Mouse (Mus musculus) gastrocnemius, postnatal 10 days (tissue): ENCODE measurements around the gene Mark4. TPM values are rescaled to one million over a fixed set of nuclear protein-coding genes. Genes with fewer than 3 reads are reported as not detected.

Source experiments
- DNase-seq: peaks from one replicate; pipeline ENCODE4 v3.0.0; 2021; ENCODE audit warnings: mixed read lengths
- total RNA-seq, 2 experiments: library from RNA; stranded (reverse); gene quantifications; 2 replicates each; pipeline ENCODE4 v1.2.3; 2021

The Mark4 gene
- total RNA-seq, 2 experiments from 2014 or later: 12.2 to 16.4 TPM

DNA sequence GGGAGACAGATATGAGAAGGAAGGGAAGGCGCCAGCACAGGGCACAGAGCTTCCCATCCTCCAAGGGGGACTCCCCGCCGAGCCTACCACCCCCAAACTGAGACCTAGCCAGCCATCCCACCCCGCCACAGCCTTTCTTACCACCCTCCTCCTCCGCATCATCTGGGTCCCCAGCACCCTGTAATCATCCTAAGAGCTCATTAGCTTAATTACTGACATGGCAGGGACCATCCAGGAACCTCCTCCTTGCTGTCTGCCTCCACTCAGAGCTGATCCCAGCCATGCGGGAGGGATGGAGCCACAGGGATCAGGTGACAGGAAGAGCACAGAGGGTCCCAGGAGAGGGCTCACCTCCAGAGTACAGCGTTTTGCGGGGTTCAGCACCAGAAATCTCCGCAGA lies 21.6 kb downstream of the Mark4 start:
- DNase-seq: no peak

DNA sequence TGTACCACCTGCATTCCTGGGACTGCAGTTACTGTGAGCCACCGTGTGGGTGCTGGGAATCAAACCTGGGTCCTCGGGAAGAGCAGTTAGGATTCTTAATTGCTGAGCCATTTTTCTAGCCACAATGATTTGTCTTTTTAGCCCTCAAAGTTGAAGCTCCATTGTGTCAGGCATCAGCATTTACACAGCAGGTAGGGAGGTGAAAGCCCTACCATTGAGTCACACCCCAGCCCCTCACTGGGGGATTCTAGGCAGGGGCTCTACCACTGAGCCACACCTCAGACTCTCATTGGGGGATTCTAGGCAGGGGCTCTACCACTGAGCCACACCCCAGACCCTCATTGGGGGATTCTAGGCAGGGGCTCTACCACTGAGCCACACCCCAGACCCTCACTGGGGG lies 22.3 kb downstream of the Mark4 start:
- no peak for DNase-seq

DNA sequence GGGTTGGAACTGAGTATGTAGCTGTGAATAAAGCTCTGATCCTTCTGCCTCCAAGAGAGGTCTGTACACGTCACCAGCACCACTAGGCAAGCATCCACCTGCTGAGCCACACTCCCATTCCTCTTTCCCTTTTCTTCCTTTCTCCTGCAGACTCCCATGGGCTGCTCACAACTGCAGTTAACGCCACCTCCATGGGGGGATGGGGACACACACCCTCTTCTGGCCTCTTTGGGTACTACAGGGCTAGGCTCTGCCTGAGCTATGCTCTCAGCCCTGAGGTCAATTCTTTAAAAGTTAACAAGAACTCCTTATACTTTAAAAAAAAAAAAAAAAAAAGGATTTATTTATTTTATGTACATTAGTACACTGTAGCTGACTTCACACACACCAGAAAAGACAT lies 26.1 kb downstream of the Mark4 start:
- no peak for DNase-seq

DNA sequence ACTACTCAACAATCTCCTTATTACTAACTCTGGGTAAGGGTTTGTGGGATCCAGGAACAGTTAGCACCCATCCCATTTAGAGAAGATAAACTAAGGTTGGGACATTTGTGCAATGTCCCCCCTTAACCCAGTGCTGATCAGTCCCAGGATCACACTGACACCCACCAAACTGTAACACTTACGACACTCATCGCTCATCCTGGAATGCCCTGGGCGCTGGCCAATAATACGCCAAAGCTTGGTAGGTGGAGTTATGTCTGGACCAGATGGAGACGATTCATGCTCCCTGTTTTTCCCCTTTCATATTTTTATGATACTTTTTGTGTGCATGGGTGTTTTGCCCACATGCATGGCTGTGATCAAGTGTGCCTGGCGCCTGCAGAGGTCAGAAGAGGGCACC lies 28.2 kb downstream of the Mark4 start:
- DNase-seq: no peak

DNA sequence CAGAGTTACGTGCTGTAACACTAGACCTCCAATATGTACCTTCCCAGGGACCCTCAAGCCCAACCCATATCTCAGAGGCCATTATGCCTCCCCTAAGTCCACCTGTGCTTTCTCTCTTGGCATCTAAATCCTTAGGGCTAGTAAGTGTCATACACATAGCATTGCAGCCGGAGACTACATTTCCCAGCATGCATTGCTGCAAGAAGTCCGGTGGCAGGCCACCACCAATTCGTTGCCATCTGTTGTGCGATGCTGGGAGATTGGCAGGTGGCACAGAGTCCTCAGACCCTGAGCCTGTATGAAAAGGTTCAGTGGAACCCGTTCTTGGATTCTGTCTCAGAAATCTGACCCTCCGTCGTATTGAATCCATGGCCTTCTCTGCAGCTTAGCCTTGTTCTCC lies 28.9 kb downstream of the Mark4 start:
- DNase-seq: no peak

DNA sequence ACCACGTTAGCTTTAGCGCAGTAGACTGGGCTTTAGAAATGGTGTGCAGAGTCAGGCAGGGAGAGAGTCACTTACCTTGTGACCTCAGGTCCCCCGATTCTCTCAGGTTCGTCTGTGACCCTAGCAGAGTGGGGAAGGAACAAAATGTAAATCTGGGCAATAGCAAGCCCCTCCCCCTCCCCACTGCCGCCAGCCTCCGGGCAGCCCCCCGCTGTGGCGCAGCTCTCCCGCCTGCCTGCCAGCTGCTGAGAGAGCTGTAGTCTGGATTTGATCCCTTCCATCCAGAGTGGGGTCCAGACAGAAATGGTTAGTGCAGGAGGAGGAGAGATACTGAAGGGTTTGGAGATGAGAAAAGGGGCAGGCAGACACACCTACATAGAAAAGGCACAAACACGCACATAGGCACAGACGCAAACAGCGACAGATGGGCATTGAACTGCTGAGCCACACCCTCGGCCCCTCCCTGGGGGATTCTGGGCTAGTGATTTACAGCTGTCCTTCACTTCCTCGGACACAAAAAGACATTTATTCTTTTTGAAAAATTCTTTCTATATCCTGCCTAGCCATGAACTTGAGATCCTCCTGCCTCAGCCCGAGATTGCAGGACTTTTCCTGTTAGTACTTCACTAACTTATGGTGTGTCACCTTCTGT lies 30.5 kb downstream of the Mark4 start:
- no peak for DNase-seq

DNA sequence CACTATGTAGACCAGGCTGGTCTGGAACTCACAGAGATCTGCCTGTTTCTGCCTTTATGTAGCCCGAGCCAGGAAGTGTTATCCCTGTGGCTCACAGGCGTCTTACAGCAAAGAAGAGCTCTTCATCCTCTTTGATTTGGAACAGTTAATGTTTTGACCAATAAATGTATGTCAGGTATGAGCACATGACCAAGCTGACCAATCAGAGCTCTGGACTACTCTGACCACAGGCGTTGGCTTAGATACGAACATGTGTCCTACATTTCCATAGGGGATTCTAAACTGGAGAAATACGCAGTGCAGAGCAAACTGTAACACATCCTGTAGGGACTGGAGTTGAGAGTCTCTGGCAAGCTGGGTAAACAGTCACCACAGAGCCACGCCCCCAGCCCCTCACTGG lies 31.7 kb downstream of the Mark4 start:
- no peak for DNase-seq

DNA sequence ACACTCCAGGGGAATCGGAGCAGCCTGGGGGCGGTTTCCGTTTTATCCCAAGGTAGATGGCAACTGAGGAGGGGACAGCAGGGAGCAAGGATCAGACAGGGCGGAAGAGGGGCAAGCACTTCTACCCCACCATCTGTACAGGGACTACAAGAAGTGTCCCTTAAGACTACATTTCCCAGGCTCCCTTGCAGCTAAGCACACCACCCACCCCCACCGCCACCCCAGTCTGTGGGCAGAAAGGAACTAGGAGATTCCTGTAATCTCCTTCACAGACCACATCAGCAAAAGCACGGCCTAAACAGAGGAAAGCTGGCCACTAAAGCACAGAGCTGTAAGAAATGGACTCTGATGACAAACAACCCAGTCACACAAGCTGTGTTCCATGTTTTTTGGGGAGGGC lies 32.3 kb downstream of the Mark4 start:
- no peak for DNase-seq

DNA sequence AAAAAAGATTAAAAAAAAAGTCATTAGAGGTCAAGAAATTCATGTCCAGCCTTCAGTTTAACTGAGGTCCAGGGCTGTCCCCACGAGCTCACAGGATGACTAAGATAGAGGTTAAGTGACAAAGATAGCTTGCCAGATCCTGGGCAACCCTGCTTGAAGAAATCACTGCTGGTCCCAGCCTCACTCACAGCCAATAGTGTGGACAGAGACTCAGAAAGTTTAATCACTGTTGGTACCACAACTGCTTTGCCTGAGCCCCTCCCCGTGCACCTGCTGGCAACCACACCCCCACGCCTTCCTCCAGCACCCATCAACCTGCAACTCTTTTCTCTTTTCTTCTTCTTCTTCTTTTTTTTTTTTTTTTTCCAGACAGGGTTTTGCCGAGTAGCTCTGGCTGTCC lies 34.6 kb downstream of the Mark4 start:
- DNase-seq: peak; percentile 24

DNA sequence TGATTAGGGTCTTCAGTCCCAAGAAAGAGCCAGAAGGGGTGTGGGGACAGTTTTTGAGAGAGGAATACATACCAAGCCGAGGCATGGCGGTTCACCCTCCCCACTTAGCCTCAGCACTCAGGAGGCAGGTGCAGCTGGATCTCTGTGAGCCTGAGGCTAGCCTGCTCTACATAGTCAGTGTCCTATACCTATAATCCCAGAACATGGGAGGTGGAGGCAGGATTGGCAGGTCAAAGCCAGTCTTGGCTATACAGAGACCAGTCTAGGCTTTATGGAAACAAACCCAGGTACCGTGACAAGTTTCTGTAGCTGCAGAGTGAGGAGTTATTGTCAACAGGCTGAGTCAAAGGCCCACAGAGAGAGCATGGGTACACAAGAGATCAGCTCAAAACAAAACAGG lies 35.5 kb downstream of the Mark4 start:
- no peak for DNase-seq

DNA sequence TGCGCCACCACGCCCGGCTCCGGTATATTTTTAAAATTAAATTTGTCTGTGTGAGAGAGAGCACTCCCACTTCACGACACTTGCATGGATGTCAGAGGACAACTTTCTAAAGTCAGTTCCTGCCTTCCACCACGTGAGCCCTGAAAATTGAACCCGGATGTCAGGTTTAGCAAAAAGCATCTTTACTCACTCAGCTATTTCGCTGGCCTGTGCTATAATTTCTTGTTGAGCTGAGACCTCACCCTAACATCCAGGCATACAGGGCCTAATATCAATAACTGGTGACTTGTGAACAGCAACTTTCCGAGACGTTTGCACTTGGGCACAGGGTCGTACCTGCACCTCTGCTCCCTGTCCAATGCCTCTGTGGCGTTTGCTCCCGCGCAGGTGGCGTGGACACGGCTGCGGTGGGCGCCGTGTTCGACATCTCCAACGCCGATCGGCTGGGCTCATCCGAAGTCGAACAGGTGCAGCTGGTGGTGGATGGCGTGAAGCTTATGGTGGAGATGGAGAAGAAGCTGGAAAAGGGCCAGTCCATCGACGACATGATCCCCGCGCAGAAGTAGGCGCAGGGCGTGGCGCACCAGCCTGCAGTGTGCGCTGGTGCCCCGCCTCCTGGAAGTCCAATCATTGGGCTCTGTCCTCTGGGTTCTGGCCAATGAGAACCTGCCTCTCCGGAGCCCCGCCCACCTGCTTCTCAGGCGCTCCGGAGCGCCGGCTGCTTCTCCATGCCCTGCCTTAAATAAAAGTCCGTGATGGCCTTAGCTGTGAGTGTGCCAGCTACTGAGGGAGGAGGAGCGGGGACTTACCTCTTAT lies 37.6 kb downstream of the Mark4 start:
- peak; percentile 80 for DNase-seq

DNA sequence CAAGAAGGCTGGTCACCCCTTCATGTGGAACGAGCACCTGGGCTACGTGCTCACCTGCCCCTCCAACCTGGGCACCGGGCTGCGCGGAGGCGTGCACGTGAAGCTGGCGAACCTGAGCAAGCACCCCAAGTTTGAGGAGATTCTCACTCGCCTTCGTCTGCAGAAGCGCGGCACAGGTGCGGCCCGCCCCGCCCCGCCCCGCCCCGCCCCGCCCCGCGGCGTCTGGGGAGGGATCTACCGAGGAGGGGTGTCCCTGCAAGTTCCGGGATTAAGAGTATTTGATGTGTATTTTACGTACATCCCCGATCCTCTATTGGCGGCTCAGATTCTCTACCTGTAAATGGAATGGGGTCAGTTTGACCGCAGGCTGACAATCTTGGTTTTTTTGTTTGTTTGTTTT lies 38.5 kb downstream of the Mark4 start:
- no peak for DNase-seq

DNA sequence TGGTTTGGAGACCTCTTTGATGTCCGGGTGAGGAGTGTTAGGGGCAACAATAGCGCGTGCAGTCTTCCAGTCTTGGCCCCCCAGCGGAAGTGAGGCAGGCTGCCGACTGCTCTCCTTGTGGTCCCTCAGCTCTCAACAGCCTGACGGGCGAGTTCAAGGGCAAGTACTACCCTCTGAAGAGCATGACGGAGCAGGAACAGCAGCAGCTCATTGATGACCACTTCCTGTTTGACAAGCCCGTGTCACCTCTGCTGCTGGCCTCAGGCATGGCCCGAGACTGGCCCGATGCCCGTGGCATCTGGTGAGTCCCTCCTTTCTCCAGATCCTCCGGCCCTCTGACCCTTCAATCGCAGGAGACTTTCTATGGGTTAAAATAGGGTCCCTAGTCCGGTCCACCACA lies 42.0 kb downstream of the Mark4 start:
- DNase-seq: no peak

DNA sequence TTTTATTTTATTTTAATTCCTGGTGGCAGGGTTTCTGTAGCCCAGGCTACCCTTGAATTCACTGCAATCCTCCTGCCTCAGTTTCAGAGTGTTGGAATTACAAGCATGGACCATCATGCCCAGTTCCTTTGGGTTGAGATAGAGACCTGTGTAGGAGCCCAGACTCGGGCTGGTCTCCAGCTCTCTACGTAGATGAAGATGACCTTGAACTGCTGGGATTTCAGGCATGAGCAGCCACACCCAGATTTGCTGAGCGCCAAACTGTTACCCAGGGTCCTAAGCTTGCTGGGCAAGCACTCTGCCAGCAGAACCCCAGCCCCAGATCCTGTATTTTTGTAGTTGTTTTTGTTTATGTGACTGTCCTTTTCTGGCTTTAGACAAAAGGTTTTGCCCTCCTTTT lies 45.1 kb downstream of the Mark4 start:
- DNase-seq: no peak

DNA sequence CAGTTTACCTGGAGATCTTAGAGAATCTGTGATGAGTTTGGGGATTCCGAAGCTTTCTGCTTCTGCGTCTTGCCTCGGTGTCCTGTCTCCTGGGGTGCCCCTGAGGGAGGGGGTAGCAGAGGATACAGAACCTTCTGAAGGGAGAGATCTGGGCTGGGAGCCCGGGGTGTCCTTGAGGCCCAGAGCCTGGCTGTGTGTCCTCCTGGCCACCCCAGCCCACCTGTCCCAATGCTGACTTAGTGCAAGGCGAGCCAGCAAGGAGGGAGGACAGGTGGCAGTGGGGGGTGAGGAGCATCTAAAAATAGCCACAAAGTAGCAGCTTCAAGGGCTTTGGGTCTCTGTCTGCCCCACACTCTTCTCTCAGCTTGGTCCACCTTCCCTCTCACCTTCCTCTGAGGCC lies 46.8 kb downstream of the Mark4 start:
- no peak for DNase-seq

DNA sequence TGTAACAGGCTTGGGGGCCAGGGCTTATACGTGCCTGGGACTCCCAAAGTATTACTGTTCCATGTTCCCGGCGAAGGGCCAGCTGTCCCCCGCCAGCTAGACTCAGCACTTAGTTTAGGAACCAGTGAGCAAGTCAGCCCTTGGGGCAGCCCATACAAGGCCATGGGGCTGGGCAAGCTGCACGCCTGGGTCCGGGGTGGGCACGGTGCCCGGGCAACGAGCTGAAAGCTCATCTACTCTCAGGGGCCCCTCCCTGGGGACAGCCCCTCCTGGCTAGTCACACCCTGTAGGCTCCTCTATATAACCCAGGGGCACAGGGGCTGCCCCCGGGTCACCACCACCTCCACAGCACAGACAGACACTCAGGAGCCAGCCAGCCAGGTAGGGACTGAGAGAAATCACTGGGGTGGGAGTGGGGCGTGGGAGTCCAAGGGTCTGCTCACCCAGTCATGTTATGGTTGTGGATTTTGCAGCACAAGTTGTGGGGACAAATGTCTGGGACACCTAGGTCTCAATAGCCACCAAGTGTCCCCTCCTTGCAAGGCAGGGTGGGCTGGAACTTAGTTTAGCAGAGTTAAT lies 47.8 kb downstream of the Mark4 start:
- peak; percentile 91 for DNase-seq

DNA sequence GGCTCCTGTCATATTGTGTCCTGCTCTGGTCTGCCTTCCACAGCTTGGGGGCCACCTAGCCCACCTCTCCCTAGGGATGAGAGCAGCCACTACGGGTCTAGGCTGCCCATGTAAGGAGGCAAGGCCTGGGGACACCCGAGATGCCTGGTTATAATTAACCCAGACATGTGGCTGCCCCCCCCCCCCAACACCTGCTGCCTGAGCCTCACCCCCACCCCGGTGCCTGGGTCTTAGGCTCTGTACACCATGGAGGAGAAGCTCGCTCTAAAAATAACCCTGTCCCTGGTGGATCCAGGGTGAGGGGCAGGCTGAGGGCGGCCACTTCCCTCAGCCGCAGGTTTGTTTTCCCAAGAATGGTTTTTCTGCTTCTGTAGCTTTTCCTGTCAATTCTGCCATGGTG lies 48.9 kb downstream of the Mark4 start:
- no peak for DNase-seq

DNA sequence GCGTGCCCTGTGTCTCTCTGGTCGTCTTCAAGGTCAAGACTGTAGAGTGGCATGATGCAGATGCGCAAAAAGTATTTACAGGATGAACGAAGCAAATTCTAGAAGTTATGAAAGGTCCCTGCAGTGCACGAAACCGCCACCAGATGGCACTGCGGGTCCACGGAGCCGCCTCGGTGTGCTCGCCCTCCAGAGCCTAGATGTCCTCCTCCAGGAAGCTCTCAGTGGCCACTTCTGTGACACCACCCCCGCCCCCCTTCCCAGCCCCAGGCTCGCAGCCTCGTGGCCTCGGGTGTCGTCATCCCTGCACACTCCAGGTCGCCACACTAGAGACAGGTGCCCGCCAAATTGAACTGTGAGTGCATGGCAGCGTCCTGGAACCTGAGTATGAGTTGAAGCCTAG lies 53.2 kb downstream of the Mark4 start:
- peak; percentile 87 for DNase-seq

DNA sequence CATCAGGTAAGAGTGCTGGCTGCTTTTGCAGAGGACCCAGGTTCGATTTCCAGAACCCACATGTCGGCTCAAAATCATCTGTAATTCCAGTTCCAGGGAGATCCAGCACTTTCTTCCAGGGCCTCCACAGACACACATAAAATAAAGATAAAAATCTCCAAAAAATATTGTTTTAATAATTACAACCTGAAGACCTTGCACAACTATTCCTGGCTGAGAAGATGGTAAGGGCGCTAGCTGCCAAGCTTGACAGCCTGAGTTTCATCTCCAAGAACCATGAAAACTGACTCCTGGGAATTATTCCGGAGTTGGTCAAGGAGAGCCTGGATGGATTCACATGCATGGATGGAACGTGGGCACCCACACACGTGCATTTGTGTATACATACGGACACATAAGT lies 54.1 kb downstream of the Mark4 start, which contains the start of gene Ckm:
TSS of gene Ckm (plus strand) at position 301 of the 400 bp plus-strand sequence.
- DNase-seq: no peak

DNA sequence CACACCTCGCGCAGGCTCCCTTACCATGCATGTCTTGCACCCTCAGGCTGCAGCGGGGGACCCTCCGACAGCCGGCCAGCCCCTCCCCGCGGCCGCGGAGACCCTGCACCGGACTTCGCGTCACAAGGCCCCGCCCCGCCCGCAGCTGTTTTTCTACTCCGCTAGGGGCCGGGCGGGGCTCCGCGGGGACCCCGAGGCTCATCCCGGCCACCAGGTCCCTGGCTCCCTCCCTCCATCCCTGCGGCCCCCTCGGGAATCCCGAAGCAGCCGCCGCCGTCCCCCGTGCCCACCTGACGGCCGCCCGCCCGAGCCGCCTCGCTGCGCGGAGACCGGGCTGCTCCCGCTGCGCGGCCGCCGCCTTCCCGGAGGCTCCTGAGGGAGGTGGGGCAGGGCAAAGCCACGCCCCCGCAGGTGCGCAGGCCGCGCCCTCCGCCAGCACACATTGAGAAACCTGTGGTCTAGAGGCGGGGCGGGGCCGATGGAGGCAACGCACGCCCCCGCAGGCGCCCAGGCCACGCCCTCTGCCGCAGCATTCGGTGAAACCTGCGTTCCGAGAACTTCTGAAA lies 54.8 kb downstream of the Mark4 start, which contains the start of gene Klc3:
TSS of gene Klc3 (minus strand) at position 374 of the 566 bp plus-strand sequence.
- DNase-seq: no peak

DNA sequence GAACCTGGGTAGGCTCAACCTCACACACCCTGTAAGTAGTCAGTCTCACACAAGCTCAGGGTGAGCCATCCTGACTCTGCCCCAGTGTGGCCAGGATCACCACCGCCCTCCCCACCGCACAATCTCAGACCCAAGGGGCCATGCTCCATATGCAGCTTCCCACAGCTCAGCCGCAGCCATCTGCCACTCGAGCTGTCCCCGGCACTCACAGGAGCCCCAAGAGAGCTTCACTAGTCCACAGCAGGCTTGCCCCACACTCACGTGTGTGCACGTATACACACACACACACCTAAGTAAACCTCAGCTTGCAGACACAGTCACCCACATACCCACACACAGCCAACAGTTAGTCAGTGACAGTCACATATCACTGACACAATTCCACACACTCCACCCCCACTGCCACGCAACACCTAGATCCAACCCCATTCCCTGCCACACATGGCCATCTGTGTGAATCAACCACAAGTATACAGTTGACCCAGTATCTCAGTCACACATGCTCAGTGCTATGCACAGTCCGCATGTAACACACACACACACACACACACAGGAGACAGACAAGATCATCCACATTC lies 56.0 kb downstream of the Mark4 start:
- DNase-seq: no peak

DNA sequence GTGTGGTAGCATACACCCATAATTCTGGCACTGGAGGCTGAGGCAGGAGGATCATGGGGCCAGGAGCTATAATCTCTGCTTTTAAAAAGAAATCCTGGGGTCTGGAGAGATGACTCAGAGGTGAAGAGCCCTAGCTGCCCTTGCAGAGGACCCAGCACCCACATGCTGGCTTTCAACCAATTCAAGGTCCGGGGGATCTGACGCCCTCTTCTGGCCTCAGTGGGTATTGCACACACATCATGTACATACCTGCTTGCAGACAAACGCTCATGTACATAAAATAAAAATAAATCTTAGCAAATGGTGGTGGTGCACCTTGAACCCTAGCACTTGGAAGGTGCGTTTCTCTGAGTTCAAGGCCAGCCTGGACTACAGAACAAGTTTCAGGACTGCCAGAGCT lies 57.7 kb downstream of the Mark4 start:
- DNase-seq: no peak
